Mouse (Mus musculus): ENCODE measurements around the gene Wdr46.

DNA sequence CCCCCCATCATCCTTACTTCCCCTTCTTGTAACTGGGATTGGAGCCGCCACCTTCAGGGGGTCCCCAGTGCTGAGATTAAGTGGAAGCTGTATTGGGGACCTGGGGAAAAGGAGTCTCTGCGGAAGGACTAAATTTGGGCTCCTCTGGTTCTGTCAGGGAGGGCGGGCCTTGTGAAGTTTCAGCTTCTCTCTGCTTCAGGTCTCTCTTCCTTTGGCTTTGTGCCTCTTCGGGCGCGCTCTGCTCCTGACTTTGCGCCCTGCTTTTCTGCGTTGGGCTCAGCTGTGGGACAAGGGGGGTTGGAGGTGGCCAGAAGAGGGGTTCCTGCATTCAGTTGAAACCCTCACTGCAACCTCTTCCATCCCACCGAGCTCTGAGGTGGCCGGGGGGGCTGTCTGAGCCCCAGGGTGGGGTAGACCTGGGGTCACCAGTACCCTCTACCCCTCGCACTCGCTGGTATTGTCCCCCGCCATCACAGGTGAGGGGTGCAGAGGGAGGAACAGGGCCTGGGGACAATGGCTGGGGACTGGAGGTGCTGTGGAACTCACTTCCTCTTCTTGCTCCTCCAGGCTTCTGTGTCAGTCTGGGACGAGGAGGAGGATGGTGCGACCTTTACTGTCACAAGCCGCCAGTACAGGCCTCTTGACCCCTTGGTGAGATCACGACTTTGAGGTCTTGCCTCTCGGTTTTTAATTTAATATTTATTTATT, 9.1 kb upstream of the Wdr46 start:
- TF ChIP-seq CTCF (IDR thresholded peaks at IDR 0.05; ENCODE audit: control insufficient read depth, insufficient read depth, low read length) (no peak), POLR2A (IDR thresholded peaks at IDR 0.05; ENCODE audit: borderline replicate concordance, control insufficient read depth, low read depth, low read length) (no peak)

Data from bone marrow, adult 2 months (tissue).